Comparison of ENCODE assay signal across 8 mouse cellular contexts in the genomic region with DNA sequence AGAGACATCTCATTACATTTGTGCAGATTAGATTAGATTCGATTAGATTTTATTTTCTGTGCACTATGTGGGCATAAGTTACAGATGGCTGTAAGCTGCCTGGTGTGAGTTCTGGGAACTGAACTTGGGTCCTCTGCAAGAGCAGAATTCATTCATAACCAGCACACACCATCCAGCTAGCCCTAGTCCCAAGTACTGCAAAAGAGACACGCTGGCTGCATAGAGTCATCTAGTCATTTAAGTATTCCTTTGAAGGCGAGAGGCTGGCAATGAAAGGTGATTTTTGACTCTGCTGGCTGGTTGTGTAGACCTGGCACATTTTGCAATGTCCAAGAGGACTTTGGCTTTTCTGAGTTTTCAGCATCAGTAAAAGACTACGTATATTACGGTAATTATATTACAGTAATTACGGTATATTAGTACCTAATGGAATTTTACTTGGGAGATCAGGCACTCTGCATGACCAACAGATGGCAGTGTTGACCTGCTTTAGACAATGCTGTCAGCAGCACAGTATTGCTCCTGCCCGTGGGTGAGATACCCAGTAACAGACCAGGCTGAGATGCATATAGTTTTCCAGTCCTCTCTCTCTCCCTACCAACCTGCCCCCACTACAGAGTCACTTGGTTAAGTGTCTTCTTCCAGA.
A peak's percentile ranks its signal among the peaks of the same experiment; 100 is the strongest.
DNase-seq lines count a peak whose midpoint lies in the region; ATAC-seq lines count a peak whose summit lies in the region.

No protein-coding gene starts in this region.

- 29% methylated on average over 7 of the region's 7 CpGs for WGBS in embryonic facial prominence, embryonic 13.5 days
- 31% methylated on average over 7 of the region's 7 CpGs for WGBS in kidney, embryonic 14.5 days
- WGBS in limb, embryonic 12.5 days, result 30% methylated on average over 7 of the region's 7 CpGs
- WGBS in midbrain, embryonic 16.5 days, result 29% methylated on average over 7 of the region's 7 CpGs

- DNase-seq in A20 (ENCODE audit: low read depth, low spot score), result peak; percentile 70
- DNase-seq in adrenal gland, postnatal 25 days, result peak; percentile 49
- DNase-seq in heart, adult 9 months (ENCODE audit: low spot score in 2 of 2), result peak; percentile 33 to 41
- DNase-seq in splenic B cell, adult 2 months (ENCODE audit: low read depth, low spot score), result peak; percentile 65

- H3K9me3 ChIP-seq in embryonic facial prominence, embryonic 13.5 days, result no peaks in the 10 kb centered on the region
- H3K9me3 ChIP-seq in kidney, embryonic 14.5 days (ENCODE audit: control insufficient read depth, low read length), result no peaks in the 10 kb centered on the region
- H3K9me3 ChIP-seq in limb, embryonic 12.5 days, result no peaks in the 10 kb centered on the region
- H3K9me3 ChIP-seq in midbrain, embryonic 16.5 days (replicated peaks; ENCODE audit: control insufficient read depth, low read length, poor library complexity, severe bottlenecking), result no peaks in the 10 kb centered on the region

- H3K4me1 ChIP-seq in embryonic facial prominence, embryonic 13.5 days, result no peaks in the 10 kb centered on the region
- H3K4me1 ChIP-seq in kidney, embryonic 14.5 days (ENCODE audit: control insufficient read depth, insufficient read depth, low read length), result no peaks in the 10 kb centered on the region
- no peaks in the 10 kb centered on the region for H3K4me1 ChIP-seq in limb, embryonic 12.5 days (replicated peaks)
- no peaks in the 10 kb centered on the region; the same call in 1 of the 2 replicates for H3K4me1 ChIP-seq in midbrain, embryonic 16.5 days (ENCODE audit: control insufficient read depth, insufficient read depth, low read length)

- H3K27me3 ChIP-seq in embryonic facial prominence, embryonic 13.5 days, result no peaks in the 10 kb centered on the region; the same call in 1 of the 2 replicates
- H3K27me3 ChIP-seq in kidney, embryonic 14.5 days (ENCODE audit: control insufficient read depth, insufficient read depth, low read length), result no peaks in the 10 kb centered on the region
- no peaks in the 10 kb centered on the region for H3K27me3 ChIP-seq in limb, embryonic 12.5 days
- no peaks in the 10 kb centered on the region for H3K27me3 ChIP-seq in midbrain, embryonic 16.5 days (ENCODE audit: control insufficient read depth, insufficient read depth, low read depth, low read length)
- H3K27me3 ChIP-seq in splenic B cell, adult 2 months (ENCODE audit: control insufficient read depth, insufficient read depth, low read length, poor library complexity, severe bottlenecking), result no peaks in the 10 kb centered on the region

- ATAC-seq in embryonic facial prominence, embryonic 13.5 days (ENCODE audit: insufficient number of reproducible peaks, insufficient read depth, low FRiP score, low TSS enrichment, low read depth), result peak; percentile 66; the same call in 1 of the 2 replicates
- ATAC-seq in kidney, embryonic 14.5 days (ENCODE audit: low FRiP score, low TSS enrichment), result peak; percentile 82
- peak; percentile 87 for ATAC-seq in limb, embryonic 12.5 days (ENCODE audit: insufficient number of reproducible peaks, insufficient read depth, low FRiP score, low TSS enrichment, low read depth)
- ATAC-seq in midbrain, embryonic 16.5 days, result peak; percentile 93

- H3K4me2 ChIP-seq in embryonic facial prominence, embryonic 13.5 days, result no peak overlapping the region
- H3K4me2 ChIP-seq in kidney, embryonic 14.5 days (replicated peaks; ENCODE audit: low read depth, low read length), result no peak overlapping the region
- no peak overlapping the region for H3K4me2 ChIP-seq in limb, embryonic 12.5 days
- H3K4me2 ChIP-seq in midbrain, embryonic 16.5 days (ENCODE audit: low read length), result no peak overlapping the region

- H3K36me3 ChIP-seq in embryonic facial prominence, embryonic 13.5 days, result no peaks in the 10 kb centered on the region
- H3K36me3 ChIP-seq in kidney, embryonic 14.5 days (ENCODE audit: control insufficient read depth, insufficient read depth, low read length), result no peaks in the 10 kb centered on the region
- H3K36me3 ChIP-seq in limb, embryonic 12.5 days, result no peaks in the 10 kb centered on the region
- H3K36me3 ChIP-seq in midbrain, embryonic 16.5 days (ENCODE audit: control insufficient read depth, insufficient read depth, low read length), result no peaks in the 10 kb centered on the region
- no peaks in the 10 kb centered on the region for H3K36me3 ChIP-seq in splenic B cell, adult 2 months (ENCODE audit: control insufficient read depth, insufficient read depth, low read length, poor library complexity, severe bottlenecking)

- no peak overlapping the region for H3K4me3 ChIP-seq in embryonic facial prominence, embryonic 13.5 days
- no peak overlapping the region for H3K4me3 ChIP-seq in kidney, embryonic 14.5 days (ENCODE audit: low read length)
- no peak overlapping the region for H3K4me3 ChIP-seq in limb, embryonic 12.5 days (replicated peaks)
- H3K4me3 ChIP-seq in midbrain, embryonic 16.5 days (ENCODE audit: low read depth, low read length), result no peak overlapping the region

- H3K27ac ChIP-seq in embryonic facial prominence, embryonic 13.5 days, result no peak overlapping the region
- no peak overlapping the region for H3K27ac ChIP-seq in kidney, embryonic 14.5 days (ENCODE audit: low read depth, low read length)
- H3K27ac ChIP-seq in limb, embryonic 12.5 days, result no peak overlapping the region
- no peak overlapping the region for H3K27ac ChIP-seq in midbrain, embryonic 16.5 days (ENCODE audit: low read length)

- H3K9ac ChIP-seq in embryonic facial prominence, embryonic 13.5 days, result no peak overlapping the region
- H3K9ac ChIP-seq in kidney, embryonic 14.5 days (ENCODE audit: low read depth, low read length), result no peak overlapping the region
- H3K9ac ChIP-seq in limb, embryonic 12.5 days (replicated peaks), result no peak overlapping the region
- no peak overlapping the region for H3K9ac ChIP-seq in midbrain, embryonic 16.5 days (ENCODE audit: low read depth, low read length)
